ENCODE assay signal across 8 mouse cellular contexts in the genomic region with DNA sequence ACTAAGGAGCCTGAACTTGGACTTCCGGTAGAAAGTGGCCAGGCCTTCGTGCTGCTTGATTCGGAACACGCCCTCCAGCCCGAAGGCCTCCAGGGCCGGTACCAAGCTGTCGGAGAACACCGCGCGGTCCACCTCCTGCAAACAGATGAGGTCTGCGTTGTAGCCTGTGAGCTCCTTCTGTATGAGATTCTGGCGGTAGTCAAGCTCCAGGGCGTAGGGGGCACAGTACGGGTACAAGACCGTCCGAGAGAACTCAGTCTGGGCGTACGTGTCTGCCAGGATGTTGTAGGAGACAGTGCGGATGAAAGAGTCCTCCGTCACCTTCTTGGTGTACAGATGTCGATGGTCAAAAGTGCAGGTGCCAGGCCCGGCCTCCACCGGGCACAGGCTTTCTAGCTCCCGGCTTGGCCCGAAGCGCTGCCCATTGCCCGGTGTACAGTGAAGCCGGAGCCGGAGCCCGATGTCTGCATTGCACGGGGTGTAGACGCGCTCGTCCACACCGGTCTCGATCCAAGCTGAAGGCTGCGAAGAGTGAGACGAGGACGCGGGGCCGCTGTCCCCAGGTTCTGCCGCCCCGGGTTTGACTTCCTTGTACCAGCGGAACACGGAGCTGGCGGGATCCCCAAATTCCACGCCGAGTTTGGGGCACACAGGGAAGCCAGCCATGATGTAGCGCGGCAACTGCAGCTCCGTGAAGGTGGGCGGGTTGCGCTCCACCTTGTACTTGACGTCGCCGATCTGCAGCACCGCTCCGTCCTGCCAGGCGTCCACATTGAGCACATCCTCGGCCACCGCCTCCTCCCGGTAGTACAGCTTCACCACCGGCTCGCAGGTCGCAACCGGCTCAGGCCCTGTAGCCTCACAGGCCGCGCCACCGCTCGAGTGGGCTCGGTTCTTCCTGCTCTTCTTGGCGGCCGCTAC. TPM values are rescaled to one million over a fixed set of nuclear protein-coding genes. Genes with fewer than 3 reads are reported as not detected.
DNase-seq lines count a peak whose midpoint lies in the region; ATAC-seq and TF ChIP-seq lines count a peak whose summit lies in the region.

No protein-coding gene starts in this region.

- WGBS in embryonic facial prominence, embryonic 10.5 days = 1% methylated on average over 73 of the region's 73 CpGs
- under 1% methylated on average over 73 of the region's 73 CpGs for WGBS in heart, embryonic 14.5 days
- under 1% methylated on average over 73 of the region's 73 CpGs for WGBS in liver, embryonic 14.5 days (ENCODE audit: insufficient replicate concordance)

- H3K4me2 ChIP-seq in heart, embryonic 14.5 days (ENCODE audit: low read length) = peak overlapping the region; percentile 98
- peak overlapping the region; percentile 76 for H3K4me2 ChIP-seq in liver, embryonic 14.5 days (ENCODE audit: low read depth)

- H3K9me3 ChIP-seq in embryonic facial prominence, embryonic 10.5 days = no peaks in the 10 kb centered on the region
- H3K9me3 ChIP-seq in heart, embryonic 14.5 days (ENCODE audit: control insufficient read depth, low read length) = no peaks in the 10 kb centered on the region
- H3K9me3 ChIP-seq in liver, embryonic 14.5 days (ENCODE audit: control insufficient read depth, low read length) = no peaks in the 10 kb centered on the region

- peak; percentile 37 for TF ChIP-seq CTCF in liver, embryonic 14.5 days (IDR thresholded peaks at IDR 0.05; ENCODE audit: low read depth)

- peak overlapping the region; percentile 92 for H3K9ac ChIP-seq in heart, embryonic 14.5 days (ENCODE audit: low read length)
- peak overlapping the region; percentile 72 for H3K9ac ChIP-seq in liver, embryonic 14.5 days (replicated peaks)

- H3K27me3 ChIP-seq in embryonic facial prominence, embryonic 10.5 days (replicated peaks; ENCODE audit: low read depth, poor library complexity, severe bottlenecking) = no peaks in the 10 kb centered on the region
- H3K27me3 ChIP-seq in heart, embryonic 14.5 days (ENCODE audit: control insufficient read depth, insufficient read depth, low read length) = no peaks in the 10 kb centered on the region
- no peaks in the 10 kb centered on the region for H3K27me3 ChIP-seq in liver, embryonic 14.5 days (ENCODE audit: control insufficient read depth, insufficient read depth, low read length)

- peak; percentile 64 for DNase-seq in 3T3-L1 (ENCODE audit: low read depth, low spot score)
- DNase-seq in adipocyte (ENCODE audit: low spot score) = peak; percentile 35
- peak; percentile 61 for DNase-seq in embryonic facial prominence, embryonic 10.5 days (ENCODE audit: low spot score)
- peak; percentile 27 for DNase-seq in kidney, postnatal 14 days
- DNase-seq in liver, embryonic 14.5 days (ENCODE audit: low read depth in 3 of 3, low spot score in 3 of 3) = peak in 2 of 3 experiments; percentile 41 to 52
- DNase-seq in neural tube, embryonic 10.5 days (ENCODE audit: extremely low spot score, low spot score) = peak; percentile 51
- peak; percentile 35 for DNase-seq in telencephalon, adult 2 months (ENCODE audit: low read depth, low spot score)

- H3K36me3 ChIP-seq in embryonic facial prominence, embryonic 10.5 days (replicated peaks) = peaks cover 29% of the 10 kb centered on the region
- H3K36me3 ChIP-seq in heart, embryonic 14.5 days (ENCODE audit: control insufficient read depth, insufficient read depth, low read length) = peaks cover 23% of the 10 kb centered on the region
- peaks cover 20% of the 10 kb centered on the region for H3K36me3 ChIP-seq in liver, embryonic 14.5 days (replicated peaks; ENCODE audit: control insufficient read depth, insufficient read depth, low read depth)

- H3K27ac ChIP-seq in embryonic facial prominence, embryonic 10.5 days (replicated peaks) = peak overlapping the region; percentile 96
- peak overlapping the region; percentile 86 to 93 for H3K27ac ChIP-seq in heart, embryonic 14.5 days (replicated peaks in 1 of 2; ENCODE audit: control insufficient read depth in 1 of 2, insufficient read depth in 1 of 2, low read depth in 2 of 2, low read length in 2 of 2)
- peak overlapping the region; percentile 85 for H3K27ac ChIP-seq in liver, embryonic 14.5 days

- no peak for TF ChIP-seq EP300 in liver, embryonic 14.5 days (IDR thresholded peaks at IDR 0.05; ENCODE audit: low read depth)

- ATAC-seq in heart, embryonic 14.5 days (ENCODE audit: insufficient number of reproducible peaks, insufficient read depth, low FRiP score, low read depth) = peak; percentile 60
- ATAC-seq in liver, embryonic 14.5 days (ENCODE audit: insufficient read depth) = peak; percentile 58

- peaks cover 30% of the 10 kb centered on the region for H3K4me1 ChIP-seq in embryonic facial prominence, embryonic 10.5 days
- H3K4me1 ChIP-seq in heart, embryonic 14.5 days (ENCODE audit: control insufficient read depth in 2 of 2, insufficient read depth in 2 of 2, low read length in 2 of 2) = peaks cover 0 to 16% of the 10 kb centered on the region in 2 experiments; a peak in 2 of 4 replicates
- H3K4me1 ChIP-seq in liver, embryonic 14.5 days (replicated peaks; ENCODE audit: control insufficient read depth in 2 of 2, insufficient read depth in 2 of 2, low read length in 1 of 2) = peaks cover 12 to 21% of the 10 kb centered on the region in 2 experiments; a peak in 3 of 4 replicates

- peak overlapping the region; percentile 98 for H3K4me3 ChIP-seq in embryonic facial prominence, embryonic 10.5 days
- H3K4me3 ChIP-seq in heart, embryonic 14.5 days (ENCODE audit: control insufficient read depth in 1 of 2, insufficient read depth in 1 of 2, low read depth in 1 of 2, low read length in 2 of 2) = peak overlapping the region; percentile 76 to 81
- H3K4me3 ChIP-seq in liver, embryonic 14.5 days (ENCODE audit: insufficient read depth in 1 of 2, low read depth in 2 of 2, low read length in 2 of 2) = peak overlapping the region; percentile 68 to 95

RNA-seq across cellular contexts. Expression of gene Pde12, which starts 1.1 kb away (rescaled TPM):
- 11.6 and 12.5 TPM in 2 replicates for polyA plus RNA-seq in embryonic facial prominence, embryonic 10.5 days (2016; fragmentation: Nextera tagmentation; extraction: Ambion mirVana)
- 8.6 and 8.7 TPM in 2 replicates for polyA plus RNA-seq in heart, embryonic 14.5 days (2014; fragmentation: Nextera tagmentation; extraction: Ambion mirVana)
- polyA plus RNA-seq in liver, embryonic 14.5 days (2012; rRNA removed) = 3.2 and 3.4 TPM in 2 replicates
- 6.5 and 7.3 TPM in 2 replicates for polyA plus RNA-seq in liver, embryonic 14.5 days (2014; fragmentation: Nextera tagmentation; extraction: Ambion mirVana)

RNA-seq across cellular contexts. Expression of gene Dnah12, which starts 24.4 kb away (rescaled TPM):
- not detected in 2 replicates for polyA plus RNA-seq in embryonic facial prominence, embryonic 10.5 days (2016; fragmentation: Nextera tagmentation; extraction: Ambion mirVana)
- 0.01 and 0.03 TPM in 2 replicates for polyA plus RNA-seq in heart, embryonic 14.5 days (2014; fragmentation: Nextera tagmentation; extraction: Ambion mirVana)
- polyA plus RNA-seq in liver, embryonic 14.5 days (2012; rRNA removed) = 0.01 TPM in 2 replicates
- polyA plus RNA-seq in liver, embryonic 14.5 days (2014; fragmentation: Nextera tagmentation; extraction: Ambion mirVana) = 0.03 TPM in 2 replicates

RNA-seq across cellular contexts. Expression of gene Arf4, which starts 30.8 kb away (rescaled TPM):
- polyA plus RNA-seq in embryonic facial prominence, embryonic 10.5 days (2016; fragmentation: Nextera tagmentation; extraction: Ambion mirVana) = 501 and 504 TPM in 2 replicates
- polyA plus RNA-seq in heart, embryonic 14.5 days (2014; fragmentation: Nextera tagmentation; extraction: Ambion mirVana) = 411 and 444 TPM in 2 replicates
- polyA plus RNA-seq in liver, embryonic 14.5 days (2012; rRNA removed) = 37.7 and 51.2 TPM in 2 replicates
- 139 and 140 TPM in 2 replicates for polyA plus RNA-seq in liver, embryonic 14.5 days (2014; fragmentation: Nextera tagmentation; extraction: Ambion mirVana)

Comparison
In these comparisons a context has a peak if more than half of its experiments do, and no peak if none do; other contexts are left out.
1. Peak in every context shown above with its lines: DNase-seq, ATAC-seq, H3K4me3 ChIP-seq and H3K27ac ChIP-seq.